Mouse (Mus musculus) kidney, adult 2 months (tissue): ENCODE results near the gene Rims1. TPM values are rescaled to one million over a fixed set of nuclear protein-coding genes. Genes with fewer than 3 reads are reported as not detected.

Experiments
- DNase-seq: peaks from one replicate; pipeline ENCODE4 v3.0.0; 2021
- H3K27ac ChIP-seq: fragments of 200-500 bp; 2 replicates; pipeline ENCODE4 v1.5.1; 2012; ENCODE audit warnings: low read depth, low read length, control low read depth, inconsistent platforms; ENCODE audit not compliant: insufficient read depth
- H3K27me3 ChIP-seq: fragments of 200-500 bp; replicated peaks from 2 replicates; pipeline ENCODE4 v1.6.1; 2012; ENCODE audit warnings: mild to moderate bottlenecking, moderate library complexity, low read length, inconsistent platforms; ENCODE audit not compliant: control insufficient read depth, insufficient read depth
- H3K36me3 ChIP-seq: fragments of 200-500 bp; 2 replicates; pipeline ENCODE4 v1.6.1; 2012; ENCODE audit warnings: mild to moderate bottlenecking, moderate library complexity, low read length, inconsistent platforms; ENCODE audit not compliant: control insufficient read depth, insufficient read depth
- H3K4me1 ChIP-seq: fragments of 200-500 bp; 2 replicates; pipeline ENCODE4 v1.6.1; 2011; ENCODE audit warnings: low read length; ENCODE audit not compliant: control insufficient read depth, insufficient read depth
- H3K4me3 ChIP-seq: fragments of 200-500 bp; 2 replicates; pipeline ENCODE4 v1.5.1; 2011; ENCODE audit warnings: mild to moderate bottlenecking, low read depth, low read length, control low read depth; ENCODE audit not compliant: insufficient read depth
- CTCF ChIP-seq: fragments of 200-500 bp; conservative IDR thresholded peaks from 2 replicates; pipeline ENCODE4 v1.5.1; 2011; ENCODE audit warnings: low read depth, mild to moderate bottlenecking, control low read depth, low read length, moderate library complexity, mixed read lengths; ENCODE audit not compliant: insufficient read depth, insufficient read length
- POLR2A ChIP-seq: fragments of 200-500 bp; IDR thresholded peaks from one replicate; pipeline ENCODE4 v1.6.1; 2011; ENCODE audit warnings: low read depth, low read length, control low read depth
- WGBS: fragments of 180-500 bp; shearing (Covaris S2); methylation state at CpG from one replicate; pipeline ENCODE4 v1.1.7; 2018; 5-methylcytosine and 5-hydroxymethylcytosine counted together
- polyA plus RNA-seq: library from polyadenylated mRNA; depleted of rRNA; stranded (reverse); fragments of >200 nt; gene quantifications from 2 replicates; pipeline ENCODE4 v1.2.3, GENCODE M21; 2012

The Rims1 gene
- polyA plus RNA-seq, 1 experiment, result 0.02 TPM

DNA sequence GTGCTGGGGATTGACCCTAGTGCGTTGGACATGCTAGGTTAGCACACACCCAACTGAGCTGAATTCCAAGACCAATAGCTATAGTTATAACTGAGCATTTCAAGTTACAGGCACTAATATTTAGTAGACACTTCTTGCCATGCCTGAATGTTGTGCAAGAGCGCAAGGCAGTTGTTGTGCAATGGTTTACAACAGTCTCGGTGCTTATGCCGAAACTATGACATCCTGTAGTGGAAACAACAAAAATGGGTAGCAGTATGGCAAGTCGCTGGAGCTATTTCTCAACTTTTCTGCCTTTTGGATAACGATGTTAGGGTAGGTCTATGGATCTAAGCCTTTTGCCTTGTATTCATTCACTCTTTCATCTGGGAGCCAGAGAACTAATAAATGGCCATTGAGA lies 68.3 kb downstream of the Rims1 start:
- 92% methylated on average over 6 of the region's 6 CpGs for WGBS
- no peak for DNase-seq
- Histone ChIP-seq H3K27ac (no peak overlapping the region), H3K4me1 (no peaks in the 10 kb centered on the region), H3K36me3 (no peaks in the 10 kb centered on the region), H3K27me3 (no peaks in the 10 kb centered on the region), H3K4me3 (no peak overlapping the region)
- TF ChIP-seq CTCF, result no peak
- TF ChIP-seq POLR2A, result no peak

DNA sequence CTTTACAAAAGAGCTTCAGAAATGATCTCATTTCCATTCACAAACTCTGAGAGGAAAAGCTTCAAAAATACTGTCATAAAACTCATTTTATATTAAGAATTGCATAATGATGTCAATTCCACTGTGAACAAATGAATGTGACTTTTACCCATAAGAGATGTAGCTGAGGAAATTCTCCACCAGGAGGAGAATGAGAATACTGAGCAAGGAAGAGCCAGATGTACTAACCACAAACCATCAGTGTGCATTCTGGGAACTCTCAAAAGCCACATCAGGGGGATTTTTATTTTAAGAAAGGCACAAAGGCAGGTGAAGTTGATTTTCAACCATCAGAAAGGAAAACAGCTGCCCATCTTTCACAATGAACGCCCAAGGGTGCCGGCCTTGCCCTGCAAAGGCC lies 71.4 kb downstream of the Rims1 start:
- TF ChIP-seq CTCF, result no peak
- TF ChIP-seq POLR2A, result no peak
- Histone ChIP-seq H3K4me1 (no peaks in the 10 kb centered on the region), H3K27ac (no peak overlapping the region), H3K27me3 (no peaks in the 10 kb centered on the region), H3K36me3 (no peaks in the 10 kb centered on the region), H3K4me3 (no peak overlapping the region)
- 98% methylated on average over 2 of the region's 2 CpGs for WGBS
- no peak for DNase-seq

DNA sequence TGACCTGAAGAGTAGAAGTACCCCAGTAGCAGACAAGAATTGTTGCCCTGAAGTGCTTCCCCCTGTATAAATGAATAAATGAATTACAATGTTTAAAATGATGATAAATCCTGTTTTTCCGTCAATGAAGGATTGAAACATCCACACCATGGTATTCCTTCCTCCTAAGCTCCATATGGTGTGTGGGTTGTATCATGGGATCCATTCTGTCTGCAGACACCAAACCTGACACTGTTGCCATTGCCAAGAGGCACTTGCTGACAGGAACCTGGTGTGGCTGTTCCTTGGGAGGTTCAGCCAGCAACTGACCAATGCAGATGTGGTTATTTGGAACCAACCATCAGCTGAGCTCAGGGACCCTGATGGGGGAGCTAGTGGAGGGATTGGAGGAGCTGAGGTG lies 72.5 kb downstream of the Rims1 start:
- no peak overlapping the region for H3K4me3 ChIP-seq
- no peaks in the 10 kb centered on the region for H3K27me3 ChIP-seq
- H3K27ac ChIP-seq, result no peak overlapping the region
- H3K4me1 ChIP-seq, result no peaks in the 10 kb centered on the region
- H3K36me3 ChIP-seq, result no peaks in the 10 kb centered on the region
- no peak for DNase-seq
- no peak for TF ChIP-seq POLR2A
- TF ChIP-seq CTCF, result no peak
- 98% methylated on average over 1 of the region's 1 CpGs for WGBS

DNA sequence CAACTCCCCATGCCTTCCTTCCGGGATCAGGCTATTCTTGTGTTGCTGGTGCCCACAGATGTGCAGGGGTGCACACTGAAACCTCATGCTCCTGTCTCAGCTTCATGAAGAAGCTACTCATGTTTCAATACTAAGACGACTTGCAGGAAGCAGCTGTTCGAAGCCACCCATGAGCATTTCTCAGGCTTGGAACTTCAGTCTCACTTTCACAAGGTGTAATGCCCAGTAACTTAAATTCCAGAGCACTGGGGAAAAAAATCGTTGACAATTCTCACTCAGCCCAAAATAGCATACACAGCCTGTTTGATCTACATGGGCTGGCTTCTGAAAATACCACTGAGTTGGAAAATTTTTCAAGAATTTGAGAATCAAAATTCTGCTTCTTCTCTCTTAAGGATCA lies 77.6 kb downstream of the Rims1 start:
- H3K27ac ChIP-seq, result no peak overlapping the region
- H3K36me3 ChIP-seq, result no peaks in the 10 kb centered on the region
- no peaks in the 10 kb centered on the region for H3K27me3 ChIP-seq
- WGBS, result 62% methylated on average over 4 of the region's 4 CpGs
- TF ChIP-seq POLR2A (no peak), CTCF (no peak)
- no peak for DNase-seq
- H3K4me1 ChIP-seq, result no peaks in the 10 kb centered on the region
- no peak overlapping the region for H3K4me3 ChIP-seq

DNA sequence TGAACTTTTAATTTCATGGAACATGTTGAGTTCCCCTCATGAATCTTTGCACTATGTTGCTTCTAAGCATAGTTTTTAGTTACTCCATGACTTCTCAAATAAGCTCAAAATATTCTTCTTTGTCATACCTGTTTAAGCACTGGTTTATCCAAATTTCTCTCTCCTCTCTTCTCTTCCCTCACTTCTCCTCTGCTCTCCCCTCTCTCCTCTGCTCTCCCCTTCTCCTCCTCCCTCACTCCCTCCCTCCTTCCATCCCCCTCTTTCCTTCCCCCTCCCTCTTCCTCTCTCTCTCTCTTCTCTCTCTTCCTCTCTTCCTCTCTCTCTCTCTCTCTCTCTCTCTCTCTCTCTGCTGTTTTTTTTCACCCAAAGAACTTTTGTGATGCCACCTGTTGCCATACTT lies 84.1 kb downstream of the Rims1 start:
- TF ChIP-seq POLR2A (no peak), CTCF (no peak)
- no peak for DNase-seq
- Histone ChIP-seq H3K4me1 (no peaks in the 10 kb centered on the region), H3K36me3 (no peaks in the 10 kb centered on the region), H3K27ac (no peak overlapping the region), H3K27me3 (no peaks in the 10 kb centered on the region), H3K4me3 (no peak overlapping the region)

DNA sequence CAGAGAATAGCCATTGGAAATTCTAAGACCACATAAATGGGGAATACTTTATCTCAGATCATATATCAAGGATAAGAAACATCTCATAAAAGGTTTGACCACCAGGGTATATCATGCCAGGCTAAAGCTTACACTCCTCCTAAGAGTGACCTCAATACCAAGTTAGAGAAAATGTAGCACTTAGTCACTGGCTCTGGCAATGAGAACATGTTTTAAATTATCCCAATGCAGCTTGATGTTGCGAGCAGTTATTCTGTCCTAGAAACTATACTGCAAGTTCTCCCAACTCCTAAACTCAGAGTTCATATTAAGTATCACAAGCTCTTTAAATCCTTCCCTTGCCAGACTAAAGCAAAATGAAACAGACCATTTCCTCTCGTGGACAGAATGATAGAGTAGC lies 85.1 kb downstream of the Rims1 start:
- Histone ChIP-seq H3K36me3 (no peaks in the 10 kb centered on the region), H3K4me1 (no peaks in the 10 kb centered on the region), H3K27me3 (no peaks in the 10 kb centered on the region), H3K27ac (no peak overlapping the region), H3K4me3 (no peak overlapping the region)
- no peak for TF ChIP-seq POLR2A
- TF ChIP-seq CTCF, result no peak
- DNase-seq, result no peak
- WGBS, result 41% methylated on average over 2 of the region's 2 CpGs

DNA sequence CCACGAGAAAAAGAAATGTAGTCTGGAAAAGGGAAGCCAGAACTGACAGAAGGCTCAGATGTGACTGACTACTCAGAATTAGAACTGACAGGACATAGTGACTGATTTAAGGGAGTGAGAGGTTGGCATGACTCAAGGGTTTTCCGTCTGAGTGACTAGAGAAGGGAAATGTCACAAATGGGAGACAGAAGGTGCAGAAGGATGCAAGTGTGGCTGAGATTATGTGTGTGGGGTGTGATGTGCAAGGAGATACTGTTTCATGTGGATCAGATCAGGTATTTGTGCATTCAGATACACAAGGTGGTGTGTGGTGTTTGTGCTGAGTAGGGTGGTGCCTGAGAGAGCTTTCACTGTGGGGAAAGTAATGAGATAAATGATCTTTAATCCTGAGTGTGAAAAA lies 96.3 kb downstream of the Rims1 start:
- WGBS, result 36% methylated on average over 2 of the region's 2 CpGs
- Histone ChIP-seq H3K27me3 (no peaks in the 10 kb centered on the region), H3K4me3 (no peak overlapping the region), H3K36me3 (no peaks in the 10 kb centered on the region), H3K27ac (no peak overlapping the region), H3K4me1 (no peaks in the 10 kb centered on the region)
- DNase-seq, result no peak
- no peak for TF ChIP-seq CTCF
- no peak for TF ChIP-seq POLR2A

DNA sequence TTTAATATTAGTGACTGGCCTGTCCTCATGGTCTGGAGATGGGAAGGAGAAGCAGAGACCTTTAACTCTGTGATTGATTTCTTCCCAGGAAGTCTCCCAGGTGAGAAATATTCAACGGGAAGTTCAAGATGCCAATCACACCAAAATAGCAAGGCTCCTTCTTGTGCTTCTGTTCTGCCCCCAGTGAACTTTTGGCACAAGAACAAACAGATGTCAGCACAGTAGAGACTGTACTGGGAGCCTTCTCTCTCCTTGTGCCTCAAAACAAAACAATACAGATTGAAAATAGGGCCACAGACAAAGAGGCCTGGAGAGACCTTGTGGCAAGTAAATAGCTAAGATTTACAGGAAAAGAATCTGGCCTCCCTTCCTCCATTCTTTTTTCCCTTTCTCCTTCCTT lies 110.7 kb downstream of the Rims1 start:
- 19% methylated on average over 1 of the region's 1 CpGs for WGBS
- H3K4me3 ChIP-seq, result no peak overlapping the region
- TF ChIP-seq POLR2A (no peak), CTCF (no peak)
- no peak overlapping the region for H3K27ac ChIP-seq
- H3K27me3 ChIP-seq, result no peaks in the 10 kb centered on the region
- H3K36me3 ChIP-seq, result no peaks in the 10 kb centered on the region
- peak; percentile 37 for DNase-seq
- no peaks in the 10 kb centered on the region for H3K4me1 ChIP-seq
